Mouse (Mus musculus): ENCODE results near the gene Iqcn.

Iqcn gene

DNA sequence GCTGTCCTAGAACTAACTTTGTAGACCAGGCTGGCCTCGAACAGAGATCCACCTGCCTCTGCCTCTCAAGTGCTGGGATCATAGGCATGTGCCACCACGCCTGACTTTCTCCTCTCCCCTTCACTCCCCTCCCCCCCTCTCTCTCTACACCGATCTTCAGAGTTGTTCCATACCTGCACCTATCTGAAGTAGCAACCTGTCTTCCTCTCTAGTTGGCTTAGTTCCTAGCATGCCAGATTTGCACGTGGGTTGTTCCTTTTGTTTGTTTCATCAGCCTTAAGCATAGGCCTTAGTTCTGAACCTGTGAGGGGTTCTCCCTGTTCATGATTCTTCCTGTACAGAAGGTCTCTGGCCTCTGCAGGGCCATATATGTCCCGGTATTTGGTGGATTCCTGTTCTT lies 34.4 kb downstream of the Iqcn start:
- no peak for DNase-seq (ENCODE audit: low spot score)

DNA sequence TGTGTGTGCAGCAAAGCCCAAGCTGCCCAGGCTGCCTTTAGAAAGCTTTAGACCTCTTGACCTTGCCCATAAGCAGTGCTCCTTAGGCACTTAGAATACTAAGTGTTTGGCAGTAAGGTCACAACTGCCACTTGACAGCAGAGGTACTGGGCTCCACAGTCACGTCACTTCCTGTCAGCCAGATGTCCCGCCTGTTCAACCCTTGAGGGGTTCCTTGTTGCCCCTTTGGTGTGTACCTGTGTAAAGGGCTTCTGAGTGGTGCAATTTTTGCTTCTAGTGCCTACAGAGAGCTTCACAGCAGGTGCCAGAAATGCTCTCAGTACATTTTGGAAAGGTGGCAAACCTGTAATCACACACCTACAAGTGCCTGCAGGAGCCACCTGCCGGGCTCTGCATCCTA lies 35.0 kb downstream of the Iqcn start:
- no peak for DNase-seq (ENCODE audit: low spot score)

DNA sequence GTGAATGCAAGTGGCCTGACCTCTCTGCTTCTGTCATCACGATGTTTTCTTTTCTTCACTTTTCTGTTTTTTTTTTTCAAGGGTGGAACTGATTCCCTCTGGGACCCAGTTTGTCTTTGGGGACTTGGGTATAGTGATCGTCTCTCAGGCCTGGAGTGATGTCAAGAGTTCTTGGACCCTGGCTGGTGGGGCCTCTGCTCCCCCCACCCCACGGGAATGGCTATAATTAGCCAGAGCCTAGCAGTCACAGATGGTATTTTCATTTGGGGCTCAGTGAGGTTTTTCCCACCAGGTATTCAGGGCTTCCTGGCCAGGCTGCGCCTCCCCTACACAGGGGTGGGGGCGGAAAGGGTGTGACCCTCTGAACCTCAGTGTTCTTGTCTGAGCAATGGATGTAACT lies 38.4 kb downstream of the Iqcn start:
- no peak for DNase-seq (ENCODE audit: low spot score)

DNA sequence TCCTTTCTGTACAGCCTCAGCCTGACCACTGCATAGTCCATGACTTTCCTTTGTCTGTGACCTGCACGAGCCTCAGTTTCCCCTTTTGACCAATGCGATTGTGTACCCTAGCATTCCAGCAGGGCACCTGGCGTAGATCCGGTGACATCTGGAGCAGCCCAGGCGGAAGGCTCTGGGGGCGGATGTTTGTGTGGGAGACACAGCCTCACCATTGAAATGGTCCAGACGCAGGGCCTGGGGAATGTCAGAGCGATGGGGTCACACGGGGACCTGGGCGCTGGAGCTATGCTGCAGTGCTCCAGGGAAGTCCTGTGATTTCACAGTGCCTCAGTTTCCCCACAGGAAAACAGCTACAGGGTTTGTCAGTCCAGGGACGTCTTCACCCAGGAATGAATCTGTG lies 38.9 kb downstream of the Iqcn start:
- no peak for DNase-seq (ENCODE audit: low spot score)

DNA sequence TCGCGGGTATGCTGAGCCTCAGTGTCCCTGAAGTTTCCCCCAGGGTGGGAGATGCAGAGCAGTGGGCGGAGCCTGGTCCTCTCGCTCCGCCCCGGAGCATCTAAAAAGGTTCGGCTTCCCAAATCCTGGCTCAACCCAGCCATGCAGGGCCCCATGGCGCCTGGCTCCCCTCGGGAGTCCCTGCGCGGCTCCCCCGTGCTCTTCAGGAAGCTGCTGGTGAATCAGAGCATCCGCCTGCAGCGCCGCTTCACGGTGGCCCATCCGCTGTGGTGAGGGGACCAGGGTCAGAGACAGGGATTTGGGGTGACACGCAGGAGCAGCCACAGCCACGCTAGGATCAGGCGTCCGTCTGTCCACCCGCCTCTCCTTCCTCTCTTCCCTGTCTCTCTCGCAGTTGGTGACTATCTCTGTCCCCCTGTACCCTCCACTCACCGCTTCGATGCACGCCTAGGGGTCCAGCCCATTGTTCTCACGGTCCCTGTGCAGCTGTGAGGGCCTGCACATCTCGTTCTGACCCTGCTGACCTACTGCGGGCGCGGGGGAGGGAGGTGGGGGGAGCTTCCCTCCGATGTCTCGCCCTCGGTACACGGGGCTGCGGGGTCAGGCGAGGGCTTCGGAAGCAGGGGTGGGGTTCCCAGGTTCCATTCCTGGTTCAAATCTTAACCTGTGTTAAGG lies 39.9 kb downstream of the Iqcn start:
- peak; percentile 44 for DNase-seq (ENCODE audit: low spot score)

DNA sequence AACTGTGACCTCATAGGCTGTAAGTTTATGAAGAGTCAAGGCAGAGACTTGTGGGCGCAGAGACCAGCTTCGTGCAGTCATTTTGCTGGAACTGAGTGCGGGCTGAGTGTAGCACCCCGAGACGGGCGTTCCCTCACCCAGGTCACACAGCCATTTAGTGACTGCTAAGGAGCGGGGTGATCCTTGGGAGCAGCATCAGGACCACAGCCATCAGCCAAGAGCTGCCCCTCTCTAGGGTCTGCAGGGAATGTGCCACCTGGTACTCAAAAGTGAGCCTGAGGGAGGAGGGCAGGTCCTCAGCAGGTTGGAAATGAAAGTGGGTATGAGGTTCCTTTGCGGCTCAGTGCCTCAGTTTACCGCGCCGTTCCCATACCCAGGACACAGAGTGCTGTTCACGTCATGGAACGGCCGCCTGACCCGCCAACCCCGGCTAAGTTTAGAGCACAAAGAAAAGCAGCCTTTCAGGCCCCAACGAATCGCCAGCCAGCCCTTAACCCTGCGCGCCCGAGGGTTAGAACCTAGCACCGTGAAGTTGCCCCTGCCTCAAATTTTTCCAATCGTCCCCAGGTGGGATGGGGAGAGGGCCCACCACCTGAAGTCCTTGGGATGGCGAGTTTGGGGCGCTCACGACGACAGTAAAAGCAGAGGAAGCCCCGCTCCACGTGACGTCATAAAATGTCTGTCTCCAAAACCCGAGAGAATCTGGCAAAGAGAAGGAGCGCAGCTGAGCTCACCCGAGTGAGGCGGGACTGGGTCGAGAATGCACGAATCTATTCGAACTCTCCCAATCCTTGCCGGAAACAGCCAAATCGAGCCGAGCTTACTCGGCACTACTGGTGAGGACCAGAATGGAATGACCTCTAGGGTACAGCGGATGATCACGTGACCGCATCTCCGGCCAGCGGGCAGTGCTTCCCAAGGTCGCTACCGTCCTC lies 40.7 kb downstream of the Iqcn start:
- peak; percentile 76 for DNase-seq (ENCODE audit: low spot score)

DNA sequence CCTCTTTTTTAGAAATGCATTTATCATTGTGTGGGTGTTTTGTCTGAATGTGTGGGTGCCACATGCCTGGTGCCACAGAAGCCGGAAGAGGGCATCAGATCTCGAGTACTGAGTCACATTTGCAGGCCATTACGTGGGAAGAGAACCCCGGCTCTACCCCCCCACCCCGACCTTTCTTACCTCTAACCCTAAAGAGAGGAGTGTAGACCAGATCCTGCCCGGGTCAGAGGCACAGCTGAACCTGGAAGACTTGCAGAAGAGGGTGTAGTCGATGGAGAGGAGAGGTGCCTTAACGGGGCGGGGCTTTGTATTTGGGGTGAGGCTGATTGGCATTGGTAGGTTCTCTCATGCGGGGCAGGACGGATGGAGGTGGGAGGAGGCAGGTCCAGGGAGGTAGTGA lies 41.5 kb downstream of the Iqcn start:
- peak; percentile 47 for DNase-seq (ENCODE audit: low spot score)

DNA sequence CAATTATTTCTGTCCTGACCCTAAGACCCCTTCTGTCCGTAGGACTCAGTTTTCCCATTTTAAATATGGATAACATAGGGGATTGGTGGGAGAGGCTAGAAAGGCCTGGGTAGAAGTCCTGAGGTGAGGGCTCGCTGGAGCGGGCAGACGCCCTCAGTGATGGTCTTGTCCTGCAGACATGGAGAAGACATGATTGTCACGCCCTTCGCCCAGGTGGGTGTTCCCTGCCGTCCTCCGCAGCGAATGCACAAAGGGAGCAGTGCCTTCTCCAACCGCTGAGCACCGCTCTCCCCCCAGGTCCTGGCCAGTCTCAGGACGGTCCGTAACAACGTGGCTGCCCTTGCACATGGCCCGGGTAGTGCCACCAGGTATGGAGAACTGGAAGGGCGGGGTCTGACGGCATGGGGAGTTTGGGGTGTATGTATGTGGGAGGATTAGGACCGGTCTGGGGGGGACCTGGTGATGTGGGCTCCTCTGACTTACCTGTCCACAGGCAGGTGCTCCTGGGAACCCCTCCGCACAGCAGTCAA lies 42.5 kb downstream of the Iqcn start:
- peak; percentile 45 for DNase-seq (ENCODE audit: low spot score)

DNA sequence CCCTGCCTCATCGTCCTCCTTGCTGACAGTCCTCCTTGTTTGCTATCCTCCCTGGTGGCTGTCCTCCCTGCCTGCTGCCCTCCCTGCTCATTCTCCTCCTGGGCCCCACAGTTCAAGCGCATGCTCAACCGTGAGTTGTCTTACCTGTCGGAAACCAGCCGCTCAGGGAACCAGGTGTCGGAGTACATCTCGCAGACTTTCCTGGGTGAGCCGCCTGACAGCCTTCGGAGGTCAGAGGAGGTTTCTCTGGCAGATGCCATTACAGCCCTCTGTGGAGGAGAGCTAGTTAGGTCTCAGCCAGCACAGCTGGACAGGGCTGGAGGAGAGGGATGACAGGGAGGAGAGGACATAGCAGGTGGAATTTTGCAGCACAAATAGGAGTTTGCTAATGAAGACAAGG lies 43.4 kb downstream of the Iqcn start:
- DNase-seq (ENCODE audit: low spot score): no peak

DNA sequence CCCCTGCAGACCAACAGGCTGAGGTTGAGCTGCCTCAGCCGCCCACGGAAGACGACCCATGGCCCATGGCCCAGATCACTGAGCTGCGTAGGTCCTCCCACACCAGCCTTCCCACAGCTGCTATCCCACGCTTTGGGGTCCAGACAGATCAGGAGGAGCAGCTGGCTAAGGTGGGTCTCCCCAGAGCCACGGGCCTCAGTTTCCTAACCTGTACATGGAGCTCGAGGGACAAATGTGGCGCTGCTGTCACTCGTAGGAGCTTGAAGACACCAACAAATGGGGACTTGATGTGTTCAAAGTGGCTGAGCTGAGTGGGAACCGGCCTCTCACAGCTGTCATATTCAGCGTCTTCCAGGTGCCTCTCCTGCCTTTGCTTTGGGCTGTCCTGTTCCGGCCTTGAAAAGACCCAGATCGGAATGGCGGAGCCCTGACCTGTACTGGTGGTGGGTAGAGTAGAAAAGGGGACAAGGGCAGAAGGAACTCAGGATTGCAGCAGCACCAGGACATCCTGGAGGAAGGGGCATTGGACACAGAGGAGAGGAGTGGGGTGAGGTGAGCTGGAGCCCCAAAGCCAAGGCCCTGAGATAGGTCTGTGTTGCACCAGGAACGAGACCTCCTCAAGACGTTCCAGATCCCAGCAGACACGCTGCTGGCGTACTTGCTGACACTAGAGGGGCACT lies 44.1 kb downstream of the Iqcn start:
- peak; percentile 38 for DNase-seq (ENCODE audit: low spot score)

DNA sequence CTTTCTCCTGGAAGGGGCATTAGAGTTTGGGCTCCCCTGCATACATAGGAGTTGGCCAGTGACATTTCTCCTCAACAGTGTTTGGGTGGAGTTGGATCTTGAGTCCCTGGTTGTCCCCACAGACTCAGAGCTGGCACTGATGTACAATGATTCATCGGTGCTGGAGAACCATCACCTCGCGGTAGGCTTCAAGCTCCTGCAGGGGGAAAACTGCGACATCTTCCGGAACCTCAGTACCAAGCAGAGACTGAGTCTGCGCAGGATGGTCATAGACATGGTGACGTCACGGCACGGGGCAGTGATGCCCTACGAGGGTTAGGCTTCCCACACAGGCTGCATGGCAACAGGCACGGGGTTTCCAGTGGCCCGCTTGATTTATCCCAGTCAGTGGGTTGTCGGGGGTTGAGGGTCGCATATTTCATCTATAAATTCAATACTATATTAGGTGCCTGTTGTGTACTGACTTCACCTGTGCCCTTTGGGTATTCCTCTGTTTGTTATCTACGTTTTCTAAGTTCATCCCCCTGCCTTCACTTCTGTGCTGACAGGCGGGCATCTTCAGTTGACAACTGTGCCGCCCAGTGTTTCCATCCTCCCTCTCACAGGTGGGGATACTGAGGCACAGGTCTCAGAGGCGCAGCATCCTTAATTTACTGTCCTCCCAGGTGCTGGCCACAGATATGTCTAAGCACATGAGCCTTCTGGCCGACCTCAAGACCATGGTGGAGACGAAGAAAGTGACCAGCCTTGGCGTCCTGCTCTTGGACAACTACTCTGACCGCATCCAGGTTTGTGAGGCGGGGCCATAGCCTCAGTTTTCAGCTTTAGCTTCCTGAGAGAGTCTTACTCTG lies 45.2 kb downstream of the Iqcn start:
- no peak for DNase-seq (ENCODE audit: low spot score)

DNA sequence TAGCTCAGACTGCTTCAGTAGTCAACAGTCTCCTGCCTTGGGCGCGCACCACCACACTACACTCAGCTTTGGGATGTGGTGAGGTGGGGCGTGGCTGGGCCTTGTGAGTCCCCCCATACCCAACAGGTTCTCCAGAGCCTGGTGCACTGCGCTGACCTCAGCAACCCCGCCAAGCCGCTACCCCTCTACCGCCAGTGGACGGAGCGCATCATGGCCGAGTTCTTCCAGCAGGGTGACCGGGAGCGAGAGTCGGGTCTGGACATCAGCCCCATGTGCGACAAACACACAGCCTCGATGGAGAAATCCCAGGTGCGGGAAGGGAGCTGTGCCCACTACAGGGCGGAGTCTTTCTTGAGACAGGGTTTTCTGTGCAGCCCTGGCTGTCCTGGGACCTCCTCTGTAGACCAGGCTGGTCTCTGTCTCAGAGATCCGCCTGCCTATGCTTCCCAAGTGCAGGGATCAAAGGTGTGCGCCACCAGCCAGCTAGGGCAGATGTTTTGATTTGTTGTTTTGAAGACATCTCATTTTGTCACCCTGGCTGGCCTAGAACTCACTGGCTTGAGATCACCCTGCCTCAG lies 45.9 kb downstream of the Iqcn start:
- peak; percentile 46 for DNase-seq (ENCODE audit: low spot score)

DNA sequence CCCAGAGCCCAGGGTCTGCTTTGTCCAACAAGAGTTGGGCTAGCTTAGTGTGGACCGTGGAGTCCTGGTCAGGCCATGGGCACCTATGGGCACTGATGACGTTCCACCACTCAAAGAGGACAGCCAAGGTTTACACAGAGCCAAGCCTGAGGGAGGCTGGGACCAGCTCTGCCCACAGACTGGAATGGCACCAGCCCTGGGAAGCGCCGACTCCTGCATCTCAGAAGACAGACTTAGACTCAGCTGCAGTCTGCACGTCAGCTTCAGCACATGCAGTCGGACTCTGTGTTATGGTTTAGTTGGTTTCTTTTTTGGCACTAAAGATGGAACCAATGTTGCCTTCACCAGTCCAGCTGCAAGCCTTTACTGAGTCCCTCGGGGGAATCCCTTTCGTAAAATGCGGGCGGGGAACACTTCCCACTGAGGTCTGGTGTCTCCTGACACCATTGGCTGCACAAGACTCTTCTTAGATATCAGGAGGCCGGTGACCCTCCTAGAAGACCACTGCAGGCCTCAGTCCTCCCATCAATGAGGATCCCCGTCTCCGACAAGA lies 46.9 kb downstream of the Iqcn start:
- DNase-seq (ENCODE audit: low spot score): no peak

DNA sequence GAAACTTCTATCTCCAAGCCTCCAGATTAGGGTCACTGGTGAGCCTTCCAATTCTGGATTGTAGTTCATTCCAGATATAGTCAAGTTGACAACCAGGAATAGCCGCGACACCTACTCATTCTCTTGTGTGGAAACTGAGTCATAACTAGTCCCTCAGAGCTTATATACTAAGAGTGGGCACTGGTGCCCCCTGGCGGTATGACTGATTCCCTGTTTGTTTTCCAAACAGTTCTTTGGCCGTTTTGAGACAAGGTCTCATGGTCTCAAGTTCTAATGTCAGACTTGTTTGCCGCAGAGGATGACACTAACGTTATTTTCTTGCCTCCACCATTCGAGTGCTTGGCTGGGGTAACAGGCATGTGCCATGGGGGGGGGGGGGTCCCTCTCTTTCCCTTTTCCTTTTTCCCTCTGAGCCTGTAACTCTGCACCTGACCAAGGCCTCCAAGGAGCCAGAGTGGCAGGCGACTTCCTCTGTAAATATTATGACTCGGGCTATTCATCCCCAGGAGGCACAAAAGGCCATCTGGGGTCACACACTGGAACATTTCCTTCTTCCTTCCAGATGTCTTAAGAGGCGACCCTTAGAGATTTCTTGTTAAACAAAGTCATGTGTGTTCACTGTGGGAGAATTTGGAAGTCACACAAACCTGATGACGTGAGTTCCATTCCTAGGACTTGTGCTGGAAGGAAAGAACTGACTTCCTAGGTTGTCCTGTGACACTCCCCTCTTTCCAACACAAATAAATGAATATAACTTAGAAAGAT lies 48.9 kb downstream of the Iqcn start:
- peak; percentile 86 for DNase-seq (ENCODE audit: low spot score)

DNA sequence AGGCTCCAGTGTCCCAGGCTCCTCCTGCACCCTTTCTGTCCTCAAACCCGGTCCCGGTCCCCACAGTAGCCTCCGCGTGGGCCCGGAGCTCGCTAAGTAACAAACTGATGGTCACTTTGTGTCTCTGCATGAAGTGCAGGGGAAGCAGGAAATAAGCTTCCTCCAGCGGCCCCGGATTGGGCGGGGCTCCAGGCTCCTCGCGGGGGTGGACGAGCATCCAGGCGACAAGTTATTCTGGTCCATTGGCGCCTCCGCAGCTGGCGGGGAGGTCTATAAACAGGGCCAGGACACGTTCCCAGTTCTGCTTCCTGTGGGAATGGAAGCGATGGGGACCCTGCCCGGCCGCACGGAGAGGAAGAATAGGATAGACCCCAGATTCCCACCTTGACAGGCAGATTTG lies 49.9 kb downstream of the Iqcn start:
- DNase-seq (ENCODE audit: low spot score): peak; percentile 86

DNA sequence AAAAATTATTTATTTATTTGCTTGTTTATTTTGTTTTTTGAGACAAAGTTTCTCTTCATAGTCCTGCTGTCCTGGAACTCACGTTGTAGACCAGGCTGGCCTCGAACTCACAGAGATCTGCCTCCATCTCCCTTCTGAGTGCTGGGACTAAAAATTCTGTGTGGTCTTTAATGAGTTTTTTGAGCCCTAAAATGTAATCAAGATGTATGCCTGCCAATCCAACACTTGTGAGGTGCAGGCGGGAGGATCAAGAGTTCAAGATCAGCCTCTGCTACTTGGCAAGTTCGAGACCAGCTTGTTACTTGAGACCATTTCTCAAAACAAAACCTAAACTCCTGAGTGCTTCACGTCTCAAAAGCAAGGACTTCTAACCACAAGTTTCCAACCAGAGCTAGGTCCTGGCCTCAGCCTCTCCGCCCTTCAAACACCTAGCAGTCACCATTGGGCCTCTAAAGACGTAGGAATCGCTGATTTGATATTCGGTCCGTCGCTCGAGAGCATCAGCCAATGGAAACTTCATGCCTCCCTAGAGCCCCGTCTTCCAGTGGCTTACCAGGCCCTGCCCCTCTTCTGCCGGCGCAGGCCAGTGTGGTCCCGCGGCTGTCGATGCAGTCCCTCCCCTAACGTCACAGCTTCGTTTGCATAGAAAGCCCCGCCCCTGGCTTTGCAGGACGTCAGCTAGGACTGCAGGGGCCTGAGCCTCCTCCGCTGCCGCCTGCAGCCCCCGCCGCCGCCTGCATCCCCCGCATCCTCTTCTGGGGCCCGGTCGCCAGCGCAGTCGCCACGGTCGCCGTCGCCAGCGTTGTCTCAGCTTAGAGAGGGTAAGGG lies 51.0 kb downstream of the Iqcn start, which contains the start of gene Rab3a:
Gene Rab3a, plus strand, starts transcription at position 637 of the 828 bp plus-strand sequence.
- DNase-seq (ENCODE audit: low spot score): peak; percentile 94

DNA sequence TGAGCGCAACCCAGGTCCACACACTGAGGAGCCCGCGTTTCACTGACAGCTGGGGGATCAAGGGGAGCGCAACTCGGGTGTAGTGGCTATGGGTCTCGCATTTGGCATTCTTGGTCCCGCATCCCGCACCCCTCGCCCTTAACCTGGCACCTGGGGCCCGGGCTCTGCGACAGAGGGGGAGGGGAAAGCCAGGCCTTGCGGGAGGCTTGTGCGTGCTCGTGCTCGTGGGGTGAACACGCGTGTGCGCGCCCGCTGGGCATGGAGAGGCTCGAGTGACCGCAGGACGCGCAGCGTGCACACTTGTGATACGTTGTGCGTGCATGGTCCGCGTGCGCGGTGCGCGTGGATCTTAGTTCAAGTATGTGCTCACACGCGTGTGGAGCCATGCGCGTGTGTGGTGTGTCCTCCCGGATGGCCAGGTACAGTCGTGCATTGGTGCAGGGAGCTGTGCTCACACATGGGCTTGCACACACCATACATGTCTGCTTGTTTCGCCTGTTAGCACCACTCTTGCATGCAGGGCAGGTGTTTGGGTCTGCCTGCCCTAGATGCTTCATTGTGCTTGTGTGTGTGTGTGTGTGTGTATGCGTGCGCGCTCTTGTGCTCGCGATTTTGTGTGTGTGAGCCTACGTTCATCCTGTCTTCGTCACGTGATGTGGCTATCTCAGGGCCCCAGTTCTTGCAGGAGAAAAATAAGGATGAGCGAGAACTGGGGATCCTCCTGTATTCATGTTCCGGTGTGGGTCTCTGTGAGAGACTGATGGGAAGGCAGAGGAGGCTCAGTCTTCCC lies 51.8 kb downstream of the Iqcn start:
- peak; percentile 84 for DNase-seq (ENCODE audit: low spot score)

Measured in testis, postnatal 10 days (tissue).